Mouse (Mus musculus): ENCODE results near the gene Fbxl22. TPM values are rescaled to one million over a fixed set of nuclear protein-coding genes. Genes with fewer than 3 reads are reported as not detected.

Fbxl22 gene
- 1.5 and 3.2 TPM in 2 replicates for polyA plus RNA-seq (2012; rRNA removed)

- H3K4me1 ChIP-seq (ENCODE audit: control insufficient read depth, insufficient read depth, insufficient read length) = peaks cover 10% of the 10 kb centered on the region; the same call in 1 of the 2 replicates
- peaks cover 17% of the 10 kb centered on the region for H3K36me3 ChIP-seq (ENCODE audit: control insufficient read depth, insufficient read depth, low read length)
- peak in 1 of 2 experiments; percentile 29 for DNase-seq (ENCODE audit: low read depth in 1 of 2, low spot score in 2 of 2)
- H3K27me3 ChIP-seq (ENCODE audit: control insufficient read depth, insufficient read depth, low read length) = no peaks in the 10 kb centered on the region
- WGBS = 78% methylated on average over 17 of the region's 17 CpGs
- no peak for TF ChIP-seq POLR2A (IDR thresholded peaks at IDR 0.05; ENCODE audit: low read depth, low read length)
- peak; percentile 51; the same call in 1 of the 2 replicates for TF ChIP-seq CTCF (IDR thresholded peaks at IDR 0.05; ENCODE audit: extremely low read depth, insufficient read depth, insufficient read length, insufficient replicate concordance)
- H3K4me3 ChIP-seq (ENCODE audit: extremely low read depth, insufficient read depth, insufficient read length) = no peak within 1 kb of the TSS
- no peak within 1 kb of the TSS for H3K27ac ChIP-seq (ENCODE audit: insufficient read depth, low read length)
Measured at GRCm38 (mm10) chr9:66514256-66514770, at the start of gene Fbxl22. Gene Fbxl22 (minus strand): TSS chr9:66514593.

- Histone ChIP-seq H3K4me1 (ENCODE audit: control insufficient read depth, insufficient read depth, insufficient read length) (peaks cover 4% of the 10 kb centered on the region; the same call in 1 of the 2 replicates), H3K36me3 (ENCODE audit: control insufficient read depth, insufficient read depth, low read length) (peaks cover 2% of the 10 kb centered on the region; the same call in 1 of the 2 replicates), H3K27me3 (ENCODE audit: control insufficient read depth, insufficient read depth, low read length) (no peaks in the 10 kb centered on the region), H3K4me3 (ENCODE audit: extremely low read depth, insufficient read depth, insufficient read length) (no peak overlapping the region; the same call in 1 of the 2 replicates), H3K27ac (ENCODE audit: insufficient read depth, low read length) (no peak overlapping the region)
- no peak for TF ChIP-seq CTCF (IDR thresholded peaks at IDR 0.05; ENCODE audit: extremely low read depth, insufficient read depth, insufficient read length, insufficient replicate concordance)
- TF ChIP-seq POLR2A (IDR thresholded peaks at IDR 0.05; ENCODE audit: low read depth, low read length) = no peak
- 52% methylated on average over 1 of the region's 1 CpGs for whole genome bisulfite sequencing
- no peak for DNase-seq (ENCODE audit: low read depth in 1 of 2, low spot score in 2 of 2)
Measured at GRCm38 (mm10) chr9:66562215-66562614, 47.8 kb upstream of the Fbxl22 start.

GRCm38 (mm10) chr9:66561496-66561895 is 47.1 kb upstream of the Fbxl22 start:
- Histone ChIP-seq H3K27me3 (ENCODE audit: control insufficient read depth, insufficient read depth, low read length) (no peaks in the 10 kb centered on the region), H3K4me3 (ENCODE audit: extremely low read depth, insufficient read depth, insufficient read length) (no peak overlapping the region), H3K27ac (ENCODE audit: insufficient read depth, low read length) (no peak overlapping the region), H3K36me3 (ENCODE audit: control insufficient read depth, insufficient read depth, low read length) (peaks cover 2% of the 10 kb centered on the region; the same call in 1 of the 2 replicates), H3K4me1 (ENCODE audit: control insufficient read depth, insufficient read depth, insufficient read length) (peaks cover 4% of the 10 kb centered on the region; the same call in 1 of the 2 replicates)
- no peak for DNase-seq (ENCODE audit: low read depth in 1 of 2, low spot score in 2 of 2)
- WGBS = 90% methylated on average over 2 of the region's 2 CpGs
- TF ChIP-seq CTCF (IDR thresholded peaks at IDR 0.05; ENCODE audit: extremely low read depth, insufficient read depth, insufficient read length, insufficient replicate concordance) (no peak), POLR2A (IDR thresholded peaks at IDR 0.05; ENCODE audit: low read depth, low read length) (no peak)

- no peak overlapping the region for H3K27ac ChIP-seq (ENCODE audit: insufficient read depth, low read length)
- no peak for DNase-seq (ENCODE audit: low read depth in 1 of 2, low spot score in 2 of 2)
- 87% methylated on average over 1 of the region's 1 CpGs for WGBS
- H3K4me3 ChIP-seq (ENCODE audit: extremely low read depth, insufficient read depth, insufficient read length) = no peak overlapping the region
- H3K36me3 ChIP-seq (ENCODE audit: control insufficient read depth, insufficient read depth, low read length) = peaks cover 2% of the 10 kb centered on the region; the same call in 1 of the 2 replicates
- TF ChIP-seq POLR2A (IDR thresholded peaks at IDR 0.05; ENCODE audit: low read depth, low read length) (no peak), CTCF (IDR thresholded peaks at IDR 0.05; ENCODE audit: extremely low read depth, insufficient read depth, insufficient read length, insufficient replicate concordance) (no peak)
- no peaks in the 10 kb centered on the region for H3K27me3 ChIP-seq (ENCODE audit: control insufficient read depth, insufficient read depth, low read length)
- peaks cover 2% of the 10 kb centered on the region; the same call in 1 of the 2 replicates for H3K4me1 ChIP-seq (ENCODE audit: control insufficient read depth, insufficient read depth, insufficient read length)
Measured at GRCm38 (mm10) chr9:66560728-66561127, 46.3 kb upstream of the Fbxl22 start.

- peak in 1 of 2 experiments; percentile 28 for DNase-seq (ENCODE audit: low read depth in 1 of 2, low spot score in 2 of 2)
- TF ChIP-seq POLR2A (IDR thresholded peaks at IDR 0.05; ENCODE audit: low read depth, low read length) (no peak), CTCF (IDR thresholded peaks at IDR 0.05; ENCODE audit: extremely low read depth, insufficient read depth, insufficient read length, insufficient replicate concordance) (no peak)
- H3K27me3 ChIP-seq (ENCODE audit: control insufficient read depth, insufficient read depth, low read length) = no peaks in the 10 kb centered on the region
- peaks cover 2% of the 10 kb centered on the region; the same call in 1 of the 2 replicates for H3K36me3 ChIP-seq (ENCODE audit: control insufficient read depth, insufficient read depth, low read length)
- H3K4me1 ChIP-seq (ENCODE audit: control insufficient read depth, insufficient read depth, insufficient read length) = peaks cover 2% of the 10 kb centered on the region; the same call in 1 of the 2 replicates
- H3K4me3 ChIP-seq (ENCODE audit: extremely low read depth, insufficient read depth, insufficient read length) = no peak overlapping the region
- WGBS = 5% methylated on average over 2 of the region's 2 CpGs
- no peak overlapping the region for H3K27ac ChIP-seq (ENCODE audit: insufficient read depth, low read length)
Measured at GRCm38 (mm10) chr9:66560295-66560694, 45.9 kb upstream of the Fbxl22 start.

- 92% methylated on average over 4 of the region's 4 CpGs for WGBS
- no peak overlapping the region for H3K4me3 ChIP-seq (ENCODE audit: extremely low read depth, insufficient read depth, insufficient read length)
- no peak for DNase-seq (ENCODE audit: low read depth in 1 of 2, low spot score in 2 of 2)
- no peak for TF ChIP-seq CTCF (IDR thresholded peaks at IDR 0.05; ENCODE audit: extremely low read depth, insufficient read depth, insufficient read length, insufficient replicate concordance)
- no peak for TF ChIP-seq POLR2A (IDR thresholded peaks at IDR 0.05; ENCODE audit: low read depth, low read length)
- H3K4me1 ChIP-seq (ENCODE audit: control insufficient read depth, insufficient read depth, insufficient read length) = peaks cover 2% of the 10 kb centered on the region; the same call in 1 of the 2 replicates
- no peak overlapping the region for H3K27ac ChIP-seq (ENCODE audit: insufficient read depth, low read length)
- no peaks in the 10 kb centered on the region for H3K27me3 ChIP-seq (ENCODE audit: control insufficient read depth, insufficient read depth, low read length)
- H3K36me3 ChIP-seq (ENCODE audit: control insufficient read depth, insufficient read depth, low read length) = peaks cover 2% of the 10 kb centered on the region; the same call in 1 of the 2 replicates
Measured at GRCm38 (mm10) chr9:66558971-66559370, 44.6 kb upstream of the Fbxl22 start.

GRCm38 (mm10) chr9:66542785-66543184 is 28.4 kb upstream of the Fbxl22 start:
- Histone ChIP-seq H3K4me3 (ENCODE audit: extremely low read depth, insufficient read depth, insufficient read length) (no peak overlapping the region), H3K4me1 (ENCODE audit: control insufficient read depth, insufficient read depth, insufficient read length) (no peaks in the 10 kb centered on the region; the same call in 1 of the 2 replicates), H3K27ac (ENCODE audit: insufficient read depth, low read length) (no peak overlapping the region), H3K36me3 (ENCODE audit: control insufficient read depth, insufficient read depth, low read length) (peaks cover 42% of the 10 kb centered on the region), H3K27me3 (ENCODE audit: control insufficient read depth, insufficient read depth, low read length) (no peaks in the 10 kb centered on the region)
- DNase-seq (ENCODE audit: low read depth in 1 of 2, low spot score in 2 of 2) = no peak
- 61% methylated on average over 4 of the region's 4 CpGs for whole genome bisulfite sequencing
- TF ChIP-seq POLR2A (IDR thresholded peaks at IDR 0.05; ENCODE audit: low read depth, low read length) (no peak), CTCF (IDR thresholded peaks at IDR 0.05; ENCODE audit: extremely low read depth, insufficient read depth, insufficient read length, insufficient replicate concordance) (no peak)

Measured in spleen, adult 2 months (tissue).